Mouse (Mus musculus) heart, embryonic 11.5 days (tissue): Measurements from ENCODE around the gene Zdhhc4. TPM values are rescaled to one million over a fixed set of nuclear protein-coding genes. Genes with fewer than 3 reads are reported as not detected.

Experiments
- ATAC-seq: fragments of 200-750 bp; cut with Nextera tagmentation; replicated peaks from 2 replicates; pipeline ENCODE4 v1.8.0; 2017; ENCODE audit warnings: moderate library complexity; ENCODE audit not compliant: insufficient number of reproducible peaks, low FRiP score, low TSS enrichment
- H3K27ac ChIP-seq: fragments of 300-500 bp; sonication (generic); 2 replicates; pipeline ENCODE4 v1.5.1; 2014; ENCODE audit warnings: mild to moderate bottlenecking, low read depth, low read length
- H3K27me3 ChIP-seq: fragments of 300-500 bp; sonication (generic); 2 replicates; pipeline ENCODE4 v1.6.1; 2014; ENCODE audit warnings: mild to moderate bottlenecking, low read length, mixed read lengths; ENCODE audit not compliant: control insufficient read depth, insufficient read depth
- H3K36me3 ChIP-seq: fragments of 300-500 bp; sonication (generic); 2 replicates; pipeline ENCODE4 v1.6.1; 2014; ENCODE audit warnings: mild to moderate bottlenecking, low read length, moderate library complexity, mixed read lengths; ENCODE audit not compliant: control insufficient read depth, insufficient read depth
- H3K4me1 ChIP-seq: fragments of 300-500 bp; sonication (generic); 2 replicates; pipeline ENCODE4 v1.6.1; 2014; ENCODE audit warnings: low read length; ENCODE audit not compliant: control insufficient read depth, insufficient read depth
- H3K4me2 ChIP-seq: fragments of 300-500 bp; sonication (generic); 2 replicates; pipeline ENCODE4 v1.6.1; 2014; ENCODE audit warnings: mild to moderate bottlenecking, moderate library complexity
- H3K4me3 ChIP-seq: fragments of 300-500 bp; sonication (generic); 2 replicates; pipeline ENCODE4 v1.5.1; 2014; ENCODE audit warnings: low read depth, low read length
- H3K9ac ChIP-seq: fragments of 300-500 bp; sonication (generic); 2 replicates; pipeline ENCODE4 v1.6.1; 2014; ENCODE audit warnings: mild to moderate bottlenecking, low read depth, low read length, moderate library complexity
- H3K9me3 ChIP-seq: fragments of 300-500 bp; sonication (generic); replicated peaks from 2 replicates; pipeline ENCODE4 v1.6.1; 2016; ENCODE audit warnings: low read length; ENCODE audit not compliant: control insufficient read depth
- WGBS: fragments of 180-500 bp; shearing (Covaris S2); extraction: QIAGEN DNeasy Blood & Tissue Kit; methylation state at CpG from one replicate; pipeline ENCODE4 v1.1.7; 2014; ENCODE audit not compliant: insufficient replicate concordance; 5-methylcytosine and 5-hydroxymethylcytosine counted together
- polyA plus RNA-seq: library from polyadenylated mRNA; unstranded; fragments of >200 nt; fragmentation: Nextera tagmentation; extraction: Ambion mirVana; gene quantifications from 2 replicates; pipeline ENCODE4 v1.2.1, GENCODE M21; 2014

Zdhhc4 gene
- polyA plus RNA-seq, 1 experiment from 2014 or later = 56.9 TPM

DNA sequence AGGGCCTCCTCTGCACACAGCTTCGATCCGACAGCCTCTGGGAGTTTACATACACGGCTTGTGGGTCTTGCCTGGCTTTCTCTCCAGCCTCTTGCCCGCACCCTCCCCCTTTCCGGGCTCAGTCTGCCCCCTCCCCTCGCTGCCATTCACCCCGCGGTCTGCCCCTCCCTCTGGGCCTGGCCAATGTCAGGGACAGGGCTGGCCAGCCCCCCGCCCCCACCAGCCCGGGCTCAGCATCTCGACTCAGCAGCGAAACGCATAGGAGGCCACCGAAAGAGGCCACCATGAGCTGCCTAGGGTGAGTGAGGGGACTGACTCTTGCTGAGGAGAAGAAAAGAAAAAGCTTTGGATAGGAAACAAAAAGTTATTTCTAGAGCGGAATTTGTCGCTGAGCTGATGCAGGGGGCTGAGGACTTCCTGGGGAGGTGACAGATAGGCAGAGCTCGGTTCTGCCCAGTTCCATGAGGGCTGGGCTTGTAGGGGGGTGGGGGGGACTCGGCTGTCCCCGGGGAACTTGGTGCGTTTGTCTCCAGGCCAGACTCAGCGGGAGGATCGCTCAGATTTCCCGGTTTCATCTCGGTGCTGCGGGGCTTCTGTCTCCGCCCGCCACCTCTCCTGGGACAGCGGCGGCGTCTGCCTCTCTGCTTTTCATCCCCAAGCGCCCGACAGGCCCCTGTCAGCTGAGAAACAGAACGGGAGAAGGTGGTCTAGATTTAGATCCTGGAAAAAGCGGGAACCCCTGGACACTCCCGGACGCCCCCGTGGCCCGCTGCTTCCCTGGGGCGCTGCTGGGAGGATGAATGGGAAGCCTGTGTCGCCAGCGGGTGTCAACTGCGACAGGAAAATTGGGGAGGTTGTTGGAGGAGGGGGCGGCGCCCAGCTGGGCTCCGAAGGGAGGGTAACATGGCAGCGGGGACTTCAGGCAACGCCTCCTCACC, 34.9 kb upstream of the Zdhhc4 start:
- under 1% methylated on average over 47 of the region's 47 CpGs for WGBS
- H3K36me3 ChIP-seq = no peaks in the 10 kb centered on the region
- peak overlapping the region; percentile 59 for H3K4me3 ChIP-seq
- H3K4me1 ChIP-seq = 0 out of 2 replicates have a peak, but pooled peaks cover 2% of the 10 kb centered on the region
- H3K27me3 ChIP-seq = peaks cover 27% of the 10 kb centered on the region
- no peaks in the 10 kb centered on the region for H3K9me3 ChIP-seq
- no peak overlapping the region for H3K27ac ChIP-seq
- peak overlapping the region; percentile 96 for H3K4me2 ChIP-seq
- no peak; the same call in 1 of the 2 replicates for ATAC-seq
- peak overlapping the region; percentile 69 for H3K9ac ChIP-seq

DNA sequence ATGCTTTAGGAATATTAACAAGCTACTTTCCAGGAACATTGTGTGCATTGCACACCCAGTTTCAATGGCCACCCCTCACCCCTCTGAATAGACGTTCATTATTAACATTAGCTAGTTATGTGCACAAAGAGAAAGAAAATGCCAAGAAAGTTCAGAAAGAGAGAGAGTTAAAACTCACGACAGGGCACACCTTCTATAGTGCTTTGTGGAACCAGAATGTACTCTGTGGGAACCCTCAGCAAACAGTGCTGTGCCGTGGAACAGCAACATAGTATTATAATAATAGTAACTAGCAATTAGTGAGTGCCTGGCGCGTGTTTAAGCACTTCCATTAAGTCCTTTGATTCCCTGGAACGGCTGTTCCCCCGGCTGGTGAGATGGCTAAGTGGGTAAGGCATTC, 32.4 kb upstream of the Zdhhc4 start:
- no peaks in the 10 kb centered on the region for H3K9me3 ChIP-seq
- H3K27ac ChIP-seq = no peak overlapping the region
- H3K4me1 ChIP-seq = 0 out of 2 replicates have a peak, but pooled peaks cover 2% of the 10 kb centered on the region
- no peak overlapping the region for H3K4me3 ChIP-seq
- no peak overlapping the region for H3K9ac ChIP-seq
- peaks cover 31% of the 10 kb centered on the region for H3K27me3 ChIP-seq
- no peaks in the 10 kb centered on the region for H3K36me3 ChIP-seq
- no peak overlapping the region for H3K4me2 ChIP-seq
- WGBS = 65% methylated on average over 7 of the region's 7 CpGs
- no peak for ATAC-seq

DNA sequence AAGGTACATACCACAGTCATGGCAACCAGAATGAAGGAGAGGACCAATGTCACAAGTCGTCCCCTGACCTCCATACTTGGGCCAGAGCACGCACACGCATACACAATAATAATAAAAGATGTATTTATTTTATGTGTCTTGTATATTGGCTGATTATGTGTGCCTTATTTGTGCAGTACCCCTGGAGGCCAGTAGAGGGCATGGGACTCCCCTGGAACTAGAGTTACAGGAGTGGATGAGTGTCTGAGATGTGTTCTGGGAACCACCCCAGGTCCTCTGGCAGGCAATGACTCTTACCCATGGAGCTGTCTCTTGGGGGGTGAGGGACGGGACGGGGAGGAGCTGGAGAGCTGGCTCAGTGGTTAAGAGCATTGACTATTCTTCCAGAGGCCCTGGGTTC, 30.9 kb upstream of the Zdhhc4 start:
- Histone ChIP-seq H3K9ac (no peak overlapping the region), H3K4me3 (no peak overlapping the region), H3K4me2 (no peak overlapping the region), H3K27ac (no peak overlapping the region), H3K4me1 (0 out of 2 replicates have a peak, but pooled peaks cover 2% of the 10 kb centered on the region), H3K36me3 (no peaks in the 10 kb centered on the region), H3K27me3 (peaks cover 27% of the 10 kb centered on the region), H3K9me3 (no peaks in the 10 kb centered on the region)
- WGBS = 58% methylated on average over 5 of the region's 5 CpGs
- no peak for ATAC-seq

DNA sequence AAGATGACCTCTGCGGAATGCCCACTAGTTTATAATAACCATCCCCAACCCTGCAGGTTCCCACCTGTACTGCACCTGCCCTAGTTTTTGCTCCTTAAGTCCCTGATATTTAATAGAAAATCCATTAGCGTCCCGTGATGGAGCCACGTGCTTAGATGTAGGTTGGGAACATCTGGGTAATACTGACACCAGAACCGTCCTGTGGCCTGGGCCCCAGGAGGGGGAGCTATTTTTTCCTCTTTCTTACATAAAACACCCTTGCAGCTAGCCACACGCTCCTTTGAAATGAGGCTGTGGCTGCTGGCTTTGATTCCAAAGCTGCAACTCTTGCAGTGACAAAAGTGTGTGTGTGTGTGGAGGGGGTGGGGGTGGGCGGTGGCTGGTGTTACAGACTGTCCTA, 30.2 kb upstream of the Zdhhc4 start:
- Histone ChIP-seq H3K36me3 (no peaks in the 10 kb centered on the region), H3K27ac (no peak overlapping the region), H3K27me3 (peaks cover 27% of the 10 kb centered on the region), H3K4me3 (no peak overlapping the region), H3K9ac (no peak overlapping the region), H3K9me3 (no peaks in the 10 kb centered on the region), H3K4me1 (no peaks in the 10 kb centered on the region), H3K4me2 (no peak overlapping the region)
- 28% methylated on average over 7 of the region's 7 CpGs for WGBS
- no peak for ATAC-seq

DNA sequence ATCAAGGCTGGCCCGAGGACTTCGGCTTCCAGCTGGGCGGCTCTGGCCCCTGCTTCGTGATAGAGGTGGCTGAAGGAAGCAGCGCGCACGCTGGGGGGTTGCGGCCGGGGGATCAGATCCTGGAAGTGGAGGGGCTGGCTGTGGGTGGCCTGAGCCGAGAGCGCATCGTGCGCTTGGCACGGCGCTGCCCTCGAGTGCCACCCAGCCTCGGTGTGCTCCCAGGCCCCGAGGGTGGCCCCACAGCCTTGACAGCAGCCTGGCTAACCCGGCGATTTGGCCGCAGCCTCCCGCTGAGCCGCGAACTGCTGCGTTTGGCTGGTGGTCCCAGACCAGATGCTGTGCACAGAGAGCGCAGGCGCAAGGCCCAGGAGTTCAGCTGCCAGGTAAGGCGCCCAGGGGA, 28.5 kb upstream of the Zdhhc4 start:
- 3% methylated on average over 27 of the region's 28 CpGs for WGBS
- no peaks in the 10 kb centered on the region for H3K36me3 ChIP-seq
- H3K9me3 ChIP-seq = peaks cover 2% of the 10 kb centered on the region
- H3K9ac ChIP-seq = peak overlapping the region; percentile 46
- peak overlapping the region; percentile 24 for H3K4me3 ChIP-seq
- H3K27ac ChIP-seq = no peak overlapping the region
- no peak; the same call in 1 of the 2 replicates for ATAC-seq
- no peaks in the 10 kb centered on the region for H3K4me1 ChIP-seq
- peaks cover 27% of the 10 kb centered on the region for H3K27me3 ChIP-seq
- H3K4me2 ChIP-seq = peak overlapping the region; percentile 64

DNA sequence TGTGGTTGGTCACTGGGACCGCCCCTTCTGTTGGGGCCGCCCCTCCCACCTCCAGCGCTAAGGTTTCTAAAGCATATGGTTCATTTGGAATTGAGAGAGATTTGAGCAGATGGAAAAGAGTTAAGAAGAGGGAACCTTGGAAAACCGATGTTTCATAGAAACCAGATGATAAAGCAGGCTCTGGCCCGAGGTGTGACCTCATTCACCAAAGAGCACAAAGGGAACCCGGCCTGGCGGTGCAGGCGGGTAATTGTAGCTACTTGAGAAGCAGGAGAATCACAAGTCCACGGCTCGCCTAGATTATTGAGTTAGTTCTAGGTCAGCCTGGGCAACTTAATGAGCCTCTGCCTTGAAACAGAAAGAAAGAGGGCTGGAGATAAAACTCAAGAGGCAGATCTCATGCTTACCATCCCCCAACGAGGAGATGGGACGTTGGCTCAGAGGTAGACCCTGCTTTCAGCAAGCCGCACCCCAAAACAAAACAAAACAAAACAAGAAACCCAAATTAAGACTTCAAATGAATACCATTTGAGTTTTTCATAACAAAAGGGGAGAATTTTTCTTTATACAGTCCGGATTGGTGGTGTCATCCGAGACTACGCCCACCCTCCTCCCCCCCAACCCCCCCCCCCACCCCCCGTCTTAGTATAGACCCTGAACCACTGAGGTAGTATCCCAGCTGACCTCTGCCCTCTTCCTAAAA, 27.8 kb upstream of the Zdhhc4 start, which contains the start of gene Grid2ip:
TSS of gene Grid2ip (plus strand) at position 653 of the 703 bp plus-strand sequence.
- H3K27me3 ChIP-seq = peaks cover 27% of the 10 kb centered on the region
- no peak within 1 kb of the TSS for H3K27ac ChIP-seq
- peak within 1 kb of the TSS; percentile 24 for H3K4me3 ChIP-seq
- no peaks in the 10 kb centered on the region for H3K4me1 ChIP-seq
- ATAC-seq = no peak; the same call in 1 of the 2 replicates
- 14% methylated on average over 17 of the region's 17 CpGs for WGBS
- peak within 1 kb of the TSS; percentile 46 for H3K9ac ChIP-seq
- peak within 1 kb of the TSS; percentile 64 for H3K4me2 ChIP-seq
- H3K9me3 ChIP-seq = peaks cover 3% of the 10 kb centered on the region
- no peaks in the 10 kb centered on the region for H3K36me3 ChIP-seq

DNA sequence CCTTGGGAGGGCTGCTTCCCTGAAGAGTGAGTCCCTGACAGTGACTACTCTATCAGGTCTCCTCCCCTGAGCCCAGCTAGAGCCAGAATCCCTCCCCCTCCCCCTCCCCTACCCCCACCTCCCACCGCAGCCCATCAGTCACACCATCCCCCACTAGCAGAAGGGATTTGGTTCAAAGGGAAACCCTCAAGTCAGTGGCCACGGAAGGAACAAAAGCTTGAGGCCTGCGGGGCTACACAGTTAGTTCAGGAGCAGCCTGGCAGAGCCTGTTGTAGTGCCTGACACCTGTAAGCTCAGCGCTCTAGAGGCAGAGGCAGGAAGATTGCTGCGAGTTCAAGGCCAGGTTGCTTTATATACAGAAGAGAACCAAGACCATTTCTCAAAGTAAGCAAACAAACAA, 27.0 kb upstream of the Zdhhc4 start:
- Histone ChIP-seq H3K9ac (no peak overlapping the region), H3K4me1 (no peaks in the 10 kb centered on the region), H3K9me3 (peaks cover 3% of the 10 kb centered on the region), H3K27me3 (peaks cover 27% of the 10 kb centered on the region), H3K4me2 (no peak overlapping the region), H3K27ac (no peak overlapping the region), H3K36me3 (no peaks in the 10 kb centered on the region), H3K4me3 (no peak overlapping the region)
- WGBS = 27% methylated on average over 5 of the region's 5 CpGs
- no peak for ATAC-seq

DNA sequence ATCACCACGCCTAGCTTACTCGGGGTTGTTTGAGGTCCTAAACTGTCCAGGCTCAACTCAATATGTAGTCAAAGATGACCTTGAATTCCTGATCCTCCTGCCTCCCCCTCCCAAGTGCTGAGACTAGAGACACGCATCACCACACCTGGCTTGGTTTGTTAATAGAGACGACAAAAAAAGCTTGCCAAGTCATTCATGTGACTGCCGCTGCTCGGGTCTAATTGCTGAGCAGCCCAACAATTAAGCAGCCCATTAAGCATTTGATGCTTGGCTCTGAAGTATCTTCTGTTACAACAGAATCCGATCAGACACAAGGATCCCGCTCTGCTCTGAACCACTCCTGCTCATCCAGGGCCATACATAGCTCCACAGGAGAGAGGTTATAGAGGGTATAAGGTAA, 17.3 kb upstream of the Zdhhc4 start:
- 75% methylated on average over 8 of the region's 8 CpGs for WGBS
- peaks cover 3% of the 10 kb centered on the region; the same call in 1 of the 2 replicates for H3K9me3 ChIP-seq

More for the DNA sequence above, 17.3 kb upstream of the Zdhhc4 start:
- H3K36me3 ChIP-seq = no peaks in the 10 kb centered on the region
- no peak overlapping the region for H3K4me2 ChIP-seq
- H3K4me3 ChIP-seq = no peak overlapping the region
- no peaks in the 10 kb centered on the region for H3K4me1 ChIP-seq
- no peaks in the 10 kb centered on the region for H3K27me3 ChIP-seq
- ATAC-seq = no peak
- H3K27ac ChIP-seq = no peak overlapping the region
- no peak overlapping the region for H3K9ac ChIP-seq
